Mouse (Mus musculus): ENCODE results near the gene Tmcc1.

- TF ChIP-seq CTCF (IDR thresholded peaks at IDR 0.05; ENCODE audit: low read depth, low read length) (peak; percentile 40), POLR2A (IDR thresholded peaks at IDR 0.05; ENCODE audit: insufficient read depth, low read length) (no peak), EP300 (IDR thresholded peaks at IDR 0.05; ENCODE audit: insufficient read depth, low read depth, low read length) (no peak)
These were observed 214.7 kb downstream of the Tmcc1 start for GRCm38 (mm10) chr6:115978596-115978995.
